Mouse (Mus musculus) spleen, postnatal 0 days (tissue): Measurements from ENCODE around the gene Gucy2d. TPM values are rescaled to one million over a fixed set of nuclear protein-coding genes. Genes with fewer than 3 reads are reported as not detected.

Experiments used
- polyA plus RNA-seq: library from polyadenylated mRNA; unstranded; fragments of >200 nt; fragmentation: Nextera tagmentation; extraction: Ambion mirVana; gene quantifications from 2 replicates; pipeline ENCODE4 v1.2.1, GENCODE M21; 2015

The Gucy2d gene
- polyA plus RNA-seq = not detected in 2 replicates

GRCm38 (mm10) chr7:98439956-98440466 is at the start of gene Gucy2d:
Gene Gucy2d, plus strand, starts transcription at chr7:98440416.

GRCm38 (mm10) chr7:98489131-98489530 is 48.9 kb downstream of the Gucy2d start, which contains the start of gene Lrrc32:
Gene Lrrc32, plus strand, starts transcription at chr7:98489283.

Other genes with a start within 250 kb of the Gucy2d start
- gene B3gnt6, start 240.9 kb upstream of the Gucy2d start, polyA plus RNA-seq = 0.08 TPM in 1 of 2 replicates, not detected in the other
- gene Acer3, start 119.2 kb upstream of the Gucy2d start, polyA plus RNA-seq = 37.7 and 40.2 TPM in 2 replicates
- gene Tsku, start 79.1 kb upstream of the Gucy2d start, polyA plus RNA-seq = 3.4 and 4.4 TPM in 2 replicates
- gene Lrrc32, start 48.9 kb downstream of the Gucy2d start, polyA plus RNA-seq = 3.2 and 4.2 TPM in 2 replicates
- gene Emsy, start 216.4 kb downstream of the Gucy2d start, polyA plus RNA-seq = 7.0 and 7.3 TPM in 2 replicates